Mouse (Mus musculus) left cerebral cortex, adult 11 months (tissue): ENCODE results near the gene Gtpbp3.

Experiments
- DNase-seq: peaks from one replicate; pipeline ENCODE4 v3.0.0; 2022; ENCODE audit warnings: low spot score

Gene Gtpbp3

GRCm38 (mm10) chr8:71487691-71488445 is at the start of gene Gtpbp3:
Gene Gtpbp3, plus strand, starts transcription at chr8:71488103.
- DNase-seq = peak; percentile 61

- no peak for DNase-seq
These were observed 46.5 kb upstream of the Gtpbp3 start for GRCm38 (mm10) chr8:71441404-71441803.

DNA sequence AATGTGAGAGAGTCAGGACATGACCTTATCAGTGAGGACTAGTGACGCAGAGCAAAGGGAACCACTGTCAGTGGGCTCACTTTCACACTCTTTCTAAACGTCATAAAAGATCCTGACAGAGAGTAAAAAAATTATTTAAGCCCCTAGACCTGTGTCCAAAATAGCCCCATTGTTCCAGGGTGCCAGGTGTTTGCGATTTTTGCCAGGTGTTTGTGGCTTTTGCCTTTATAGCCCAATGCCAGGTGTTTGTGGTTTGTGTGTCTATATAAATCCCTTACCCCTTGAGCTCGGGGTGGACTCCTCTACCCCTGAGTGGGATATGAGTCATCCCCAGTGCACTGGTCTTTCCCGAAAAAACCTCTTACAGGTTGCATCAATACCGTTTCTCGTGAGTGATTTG is 42.8 kb upstream of the Gtpbp3 start:
- DNase-seq = no peak

DNA sequence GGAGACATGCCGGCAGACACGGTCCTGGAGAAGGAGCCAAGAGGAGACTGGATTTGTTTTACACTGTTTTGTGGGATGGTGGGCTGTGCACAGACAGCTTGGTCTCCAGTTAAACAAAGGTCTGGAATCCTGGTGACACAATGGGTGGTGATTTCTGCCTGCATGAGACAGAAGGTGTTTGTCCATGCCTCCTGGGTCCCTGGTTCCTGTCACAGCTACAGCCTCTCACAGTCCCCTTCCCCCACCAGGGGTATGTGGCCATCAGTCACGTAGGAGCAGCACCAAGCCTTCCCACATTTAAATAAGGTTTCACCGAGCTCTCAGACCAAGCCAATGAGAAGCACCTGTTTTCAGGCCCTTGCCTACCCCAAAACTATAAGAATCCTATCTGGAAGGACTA is 36.6 kb upstream of the Gtpbp3 start:
- no peak for DNase-seq

- no peak for DNase-seq
These were observed 36.1 kb upstream of the Gtpbp3 start for GRCm38 (mm10) chr8:71451777-71452176.

GRCm38 (mm10) chr8:71452669-71453068 is 35.2 kb upstream of the Gtpbp3 start:
- DNase-seq = no peak

DNA sequence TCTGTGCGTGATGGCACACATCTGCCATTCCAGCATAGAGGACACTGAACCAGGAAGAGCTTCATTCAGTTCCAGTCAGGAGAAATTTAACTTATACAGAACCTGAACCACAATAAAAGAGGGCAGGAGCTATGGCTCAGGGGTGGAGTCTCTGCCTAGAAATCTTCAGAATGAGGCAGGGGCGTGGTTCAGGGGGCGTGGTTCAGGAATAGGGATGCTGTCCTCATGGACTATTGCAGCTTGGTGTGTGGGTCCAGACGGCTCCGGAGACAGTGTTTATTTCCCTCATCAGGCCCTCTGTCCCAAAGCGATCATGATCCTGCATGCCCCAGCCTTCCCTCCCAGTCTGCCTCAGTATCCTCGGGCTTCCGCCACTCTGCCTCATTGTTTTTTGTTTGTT is 33.2 kb upstream of the Gtpbp3 start:
- no peak for DNase-seq

GRCm38 (mm10) chr8:71456906-71457305 is 31.0 kb upstream of the Gtpbp3 start:
- no peak for DNase-seq

GRCm38 (mm10) chr8:71457659-71458270 is 30.1 kb upstream of the Gtpbp3 start:
- no peak for DNase-seq

GRCm38 (mm10) chr8:71460716-71461115 is 27.2 kb upstream of the Gtpbp3 start:
- DNase-seq = no peak

- DNase-seq = no peak
These were observed 26.6 kb upstream of the Gtpbp3 start for GRCm38 (mm10) chr8:71461152-71461840.

DNA sequence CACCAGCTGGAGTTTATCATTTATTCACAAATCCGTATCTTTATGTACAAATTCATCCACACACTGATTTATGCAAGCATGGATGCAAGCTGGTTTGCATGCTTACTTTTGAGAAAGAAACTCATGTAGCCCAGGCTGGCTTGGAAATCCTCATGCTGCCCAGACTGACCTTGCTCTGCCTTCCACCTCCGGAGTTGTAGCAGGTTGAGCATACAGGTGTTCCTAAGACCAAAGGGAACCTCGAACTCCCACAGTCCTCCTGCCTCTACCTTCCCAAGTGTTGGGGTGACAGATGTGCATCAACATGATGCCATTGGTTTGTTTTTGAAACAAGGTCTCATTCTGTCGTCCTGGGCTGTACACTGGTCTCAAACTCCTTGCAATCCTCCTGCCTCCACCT is 25.7 kb upstream of the Gtpbp3 start:
- DNase-seq = no peak

DNA sequence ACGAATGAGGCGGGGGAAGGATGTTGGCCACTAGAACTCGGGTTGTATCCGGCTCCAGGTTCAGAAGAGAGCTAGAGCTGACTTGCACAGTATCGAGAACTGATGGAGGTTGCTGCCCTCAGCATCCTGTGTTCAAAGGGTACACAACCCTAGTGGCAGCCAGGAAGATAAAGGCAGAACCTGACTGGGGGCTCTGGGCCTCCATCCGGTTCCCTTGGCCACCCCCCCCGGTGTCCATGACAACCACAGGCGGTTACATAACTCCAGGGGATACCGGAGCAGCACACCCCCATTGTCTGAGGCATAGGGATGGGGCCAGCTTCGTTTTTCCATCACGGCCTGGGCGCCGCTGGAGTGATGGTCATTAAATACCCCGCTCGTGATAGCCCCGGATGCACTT is 25.1 kb upstream of the Gtpbp3 start:
- DNase-seq = no peak

- peak; percentile 97 for DNase-seq
These were observed 24.5 kb upstream of the Gtpbp3 start, which contains the start of gene Abhd8 for GRCm38 (mm10) chr8:71463188-71464033. Gene Abhd8, minus strand, starts transcription at chr8:71463655.

DNA sequence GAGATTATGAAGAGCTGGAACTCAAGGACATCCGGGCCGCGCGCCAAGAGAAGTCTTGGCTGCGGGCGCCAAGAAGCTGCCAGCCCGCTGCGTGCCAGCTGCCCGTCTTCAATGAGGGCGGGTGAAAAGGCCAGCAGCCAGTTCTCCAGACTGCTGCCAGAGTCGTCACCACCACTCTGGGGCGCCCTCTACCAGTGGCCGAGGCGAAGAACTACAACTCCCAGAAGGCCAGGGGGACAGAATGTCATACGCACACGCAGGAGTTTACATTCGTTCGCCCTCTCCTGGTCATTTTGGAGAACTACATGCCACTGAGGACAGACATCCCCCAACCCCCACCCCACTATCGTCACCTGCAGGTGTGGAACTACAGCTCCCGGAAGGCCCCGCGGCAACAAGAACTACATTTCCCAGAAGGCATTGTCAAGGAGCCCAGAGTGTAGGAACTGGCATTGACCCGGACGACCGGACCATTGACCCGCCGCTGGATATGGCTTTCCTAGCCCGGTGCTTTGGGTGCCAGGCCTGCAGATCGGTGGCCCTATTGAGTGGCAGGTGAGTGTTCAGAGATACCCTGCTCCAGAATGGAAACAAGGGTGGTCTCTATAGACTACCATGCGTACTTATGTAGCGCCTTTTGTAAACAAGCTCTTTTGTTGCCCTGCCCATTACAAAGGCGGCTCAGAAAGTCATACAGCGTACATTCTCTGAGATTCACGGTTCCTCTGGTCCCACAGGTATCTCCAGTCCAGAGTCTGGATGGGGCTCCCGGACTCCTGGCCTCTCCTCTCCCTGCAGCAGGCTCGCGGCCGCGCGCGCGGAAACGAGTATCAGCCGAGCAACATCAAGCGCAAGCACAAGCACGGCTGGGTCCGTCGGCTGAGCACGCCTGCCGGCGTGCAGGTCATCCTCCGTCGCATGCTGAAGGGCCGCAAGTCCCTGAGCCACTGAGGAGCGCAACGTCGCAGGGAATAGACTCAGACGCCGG is 23.1 kb upstream of the Gtpbp3 start, which contains the start of gene Mrpl34:
Mrpl34 (plus strand) TSS at position 447 of the 988 bp plus-strand sequence.
- DNase-seq = peak; percentile 100

- DNase-seq = no peak
These were observed 22.2 kb upstream of the Gtpbp3 start for GRCm38 (mm10) chr8:71465733-71466132.

GRCm38 (mm10) chr8:71466198-71466597 is 21.7 kb upstream of the Gtpbp3 start:
- no peak for DNase-seq

GRCm38 (mm10) chr8:71467201-71467600 is 20.7 kb upstream of the Gtpbp3 start:
- DNase-seq = no peak

GRCm38 (mm10) chr8:71468001-71468400 is 19.9 kb upstream of the Gtpbp3 start:
- DNase-seq = no peak

DNA sequence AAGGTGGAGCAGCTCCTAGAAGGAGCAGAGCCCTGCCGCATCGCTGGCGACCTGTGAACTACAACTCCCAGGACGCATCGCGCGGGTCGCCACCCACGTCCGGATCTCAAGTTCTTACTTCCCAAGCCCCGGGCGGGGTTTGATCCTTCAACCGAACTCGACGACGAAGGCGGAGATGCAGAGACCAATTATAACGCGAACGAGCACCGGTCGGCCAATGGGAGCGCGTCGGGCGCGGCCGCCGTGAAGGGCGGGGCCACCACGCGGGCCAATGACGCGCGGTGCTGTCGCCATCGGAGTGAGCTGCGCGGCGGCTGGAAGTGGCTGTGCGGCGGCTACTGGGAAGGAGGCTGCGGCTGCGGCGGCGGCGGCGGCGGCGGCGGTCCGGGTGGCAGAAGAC is 19.0 kb upstream of the Gtpbp3 start, which contains the start of gene Dda1:
Dda1 (plus strand) TSS at position 284 of the 400 bp plus-strand sequence.
- peak; percentile 99 for DNase-seq

GRCm38 (mm10) chr8:71469411-71469810 is 18.5 kb upstream of the Gtpbp3 start:
- no peak for DNase-seq
